Mouse (Mus musculus) brain, adult 10 weeks (tissue): Measurements from ENCODE around the gene A630073D07Rik. TPM values are rescaled to one million over a fixed set of nuclear protein-coding genes. Genes with fewer than 3 reads are reported as not detected.

Source experiments
- polyA plus RNA-seq: library from polyadenylated mRNA; stranded (reverse); fragments of 350-450 nt; fragmentation: Illumina TruSeq; extraction: RNeasy Lipid Tissue Mini Kit (QIAGEN cat#74804); gene quantifications from one replicate; pipeline ENCODE4 v1.2.3, GENCODE M21; 2015; ENCODE audit warnings: low read depth, low replicate concordance

Gene A630073D07Rik
- polyA plus RNA-seq: not detected

GRCm38 (mm10) chr6:132651426-132651825 is at the start of gene A630073D07Rik:
A630073D07Rik (minus strand) TSS chr6:132651526.

DNA sequence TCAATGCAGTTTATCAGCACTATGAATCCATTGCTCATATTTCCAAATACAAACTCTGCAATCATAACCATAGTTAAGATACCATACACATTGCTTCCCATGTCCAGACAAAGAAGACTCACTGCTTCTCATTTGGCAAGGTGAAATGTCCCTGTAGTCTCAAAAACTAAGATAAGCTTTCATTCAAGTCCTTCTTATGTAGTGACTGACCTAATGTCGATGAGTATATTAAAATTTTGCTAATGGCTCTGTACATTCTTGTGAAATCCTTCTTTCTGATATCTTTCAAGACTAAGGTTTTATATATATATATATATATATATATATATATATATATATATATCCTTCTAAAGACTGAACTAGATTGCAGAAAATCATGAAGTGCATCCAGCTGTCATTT is 49.6 kb upstream of the A630073D07Rik start, which contains the start of gene Tas2r121:
Gene Tas2r121, minus strand, starts transcription at position 101 of the 400 bp plus-strand sequence.

DNA sequence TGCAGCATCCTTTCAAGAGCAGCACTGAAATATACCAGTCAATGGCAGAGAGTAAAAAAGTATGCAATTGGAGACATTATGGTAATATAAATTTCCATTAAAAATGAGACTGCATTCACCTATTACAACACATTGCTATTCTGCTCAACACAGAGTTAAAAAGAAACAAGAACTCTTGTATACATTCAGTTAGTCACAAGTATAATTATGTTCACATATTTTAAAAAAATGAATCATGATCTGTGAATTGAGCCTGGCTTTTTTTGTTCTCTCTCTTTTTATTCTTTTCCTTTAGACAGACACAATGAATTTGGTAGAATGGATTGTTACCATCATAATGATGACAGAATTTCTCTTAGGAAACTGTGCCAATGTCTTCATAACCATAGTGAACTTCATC is 5.3 kb upstream of the A630073D07Rik start, which contains the start of gene Tas2r120:
Gene Tas2r120, plus strand, starts transcription at position 301 of the 400 bp plus-strand sequence.

DNA sequence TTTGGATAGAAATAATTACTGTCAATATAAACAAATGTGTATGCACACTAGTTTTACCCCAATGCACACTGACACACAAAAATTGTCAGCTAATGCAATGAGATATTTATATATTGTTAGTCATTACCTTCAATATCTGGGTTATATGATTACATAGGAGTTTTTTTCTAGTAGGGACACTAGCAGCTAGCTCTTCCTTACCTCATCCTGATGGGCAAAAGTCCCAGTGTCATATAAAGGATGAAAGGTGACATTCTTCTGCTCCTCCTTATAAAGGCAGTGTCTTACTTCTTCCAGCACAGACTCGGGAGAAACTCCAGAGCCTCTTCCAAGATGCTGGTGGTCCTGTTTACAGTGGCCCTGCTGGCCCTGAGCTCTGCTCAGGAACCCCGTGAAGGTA is 55.7 kb downstream of the A630073D07Rik start, which contains the start of gene Prp2:
Gene Prp2, plus strand, starts transcription at position 301 of the 400 bp plus-strand sequence.

Other genes starting within 250 kb of the A630073D07Rik start
- gene Prh1, start 81.7 kb downstream of the A630073D07Rik start, polyA plus RNA-seq: not detected
- not detected for gene Prp2, start 55.6 kb downstream of the A630073D07Rik start, polyA plus RNA-seq
- not detected for gene Tas2r120, start 5.4 kb upstream of the A630073D07Rik start, polyA plus RNA-seq
- gene Tas2r121, start 49.5 kb upstream of the A630073D07Rik start, polyA plus RNA-seq: not detected
- not detected for gene Tas2r122, start 60.4 kb upstream of the A630073D07Rik start, polyA plus RNA-seq
- gene Tas2r115, start 86.5 kb upstream of the A630073D07Rik start, polyA plus RNA-seq: not detected
- gene Tas2r124, start 103.2 kb upstream of the A630073D07Rik start, polyA plus RNA-seq: not detected
- not detected for gene Tas2r102, start 110.6 kb upstream of the A630073D07Rik start, polyA plus RNA-seq
- gene Tas2r136, start 126.6 kb upstream of the A630073D07Rik start, polyA plus RNA-seq: not detected
- not detected for gene Tas2r117, start 151.3 kb upstream of the A630073D07Rik start, polyA plus RNA-seq
- not detected for gene Tas2r123, start 195.6 kb upstream of the A630073D07Rik start, polyA plus RNA-seq
- gene Tas2r116, start 203.9 kb upstream of the A630073D07Rik start, polyA plus RNA-seq: not detected
- not detected for gene Tas2r110, start 216.5 kb upstream of the A630073D07Rik start, polyA plus RNA-seq
- gene Tas2r113, start 241.5 kb upstream of the A630073D07Rik start, polyA plus RNA-seq: not detected